Mouse (Mus musculus): ENCODE data around the gene Tmem8b.

Tmem8b gene

GRCm38 (mm10) chr4:43713652-43714219, 45.0 kb downstream of the Tmem8b start:
- DNase-seq (ENCODE audit: low read depth): no peak

- no peak for DNase-seq (ENCODE audit: low read depth)
Measured at GRCm38 (mm10) chr4:43720491-43721228, 51.9 kb downstream of the Tmem8b start.

GRCm38 (mm10) chr4:43722191-43722590, 53.4 kb downstream of the Tmem8b start:
- DNase-seq (ENCODE audit: low read depth): no peak

DNA sequence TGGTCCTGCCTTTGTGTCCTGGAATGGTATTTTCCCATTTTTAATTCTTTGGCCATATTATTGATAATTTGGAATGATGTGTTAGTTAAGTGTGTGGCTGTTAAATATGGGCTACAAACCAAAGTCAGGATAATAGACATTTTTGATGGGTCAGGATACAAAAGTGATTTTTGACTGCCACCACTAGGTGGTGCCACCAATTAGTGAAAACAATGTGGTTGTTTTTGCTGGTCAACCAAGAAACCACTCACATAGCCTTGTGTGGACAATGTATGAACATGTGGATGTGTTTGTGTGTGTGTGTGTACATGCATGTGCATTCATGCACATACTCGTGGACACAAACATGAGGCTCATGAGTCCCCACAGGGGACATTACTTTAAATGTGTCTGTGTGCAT, 56.0 kb downstream of the Tmem8b start:
- peak; percentile 58 for DNase-seq (ENCODE audit: low read depth)

- DNase-seq (ENCODE audit: low read depth): peak; percentile 18
Measured at GRCm38 (mm10) chr4:43726228-43726993, 57.6 kb downstream of the Tmem8b start.

DNA sequence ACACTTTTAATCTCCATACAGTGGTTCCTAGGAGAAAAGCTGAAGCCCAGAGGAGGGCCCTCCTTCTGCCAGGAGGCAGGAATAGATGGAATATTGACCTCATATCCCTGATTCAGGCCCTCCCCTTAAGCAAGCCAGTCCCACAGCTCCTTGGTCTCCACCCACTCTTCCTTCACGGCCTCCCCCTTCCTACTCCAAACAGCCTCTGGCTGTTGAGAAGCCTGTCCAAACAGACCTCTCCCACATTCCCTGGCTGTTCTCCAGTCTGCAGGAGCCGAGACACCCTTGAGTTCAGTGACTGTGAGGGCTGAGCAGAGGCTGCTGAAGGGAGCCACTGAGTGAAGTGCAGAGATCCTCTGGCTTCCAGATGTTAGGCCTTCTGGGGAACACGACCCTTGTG, 58.2 kb downstream of the Tmem8b start, which contains the start of gene Hrct1:
Gene Hrct1 (plus strand): TSS at position 194 of the 400 bp plus-strand sequence.
- DNase-seq (ENCODE audit: low read depth): no peak

GRCm38 (mm10) chr4:43727718-43728575, 59.2 kb downstream of the Tmem8b start:
- no peak for DNase-seq (ENCODE audit: low read depth)

DNA sequence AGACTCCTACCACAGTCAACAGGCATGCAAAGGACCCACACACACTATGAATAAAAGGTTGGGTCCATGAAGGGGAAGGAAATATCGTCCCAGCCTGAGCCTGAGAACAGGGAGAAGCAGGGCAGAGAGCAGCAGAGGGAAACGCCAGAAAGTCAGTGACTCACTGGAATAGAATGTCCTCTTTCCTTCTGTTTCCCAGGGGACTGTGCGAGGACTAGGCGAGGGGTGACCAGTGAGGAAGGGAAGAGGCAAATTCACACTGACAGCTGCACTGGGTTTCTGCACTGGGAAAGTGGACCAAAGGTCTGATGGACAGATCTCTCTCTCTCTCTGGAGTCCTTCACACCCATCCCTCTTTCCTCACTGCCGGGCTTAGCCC, 59.8 kb downstream of the Tmem8b start:
- no peak for DNase-seq (ENCODE audit: low read depth)

GRCm38 (mm10) chr4:43729126-43729525, 60.4 kb downstream of the Tmem8b start:
- no peak for DNase-seq (ENCODE audit: low read depth)

- no peak for DNase-seq (ENCODE audit: low read depth)
Measured at GRCm38 (mm10) chr4:43729794-43730550, 61.2 kb downstream of the Tmem8b start, which contains the start of gene Spaar. Gene Spaar, plus strand, starts transcription at chr4:43730034.

DNA sequence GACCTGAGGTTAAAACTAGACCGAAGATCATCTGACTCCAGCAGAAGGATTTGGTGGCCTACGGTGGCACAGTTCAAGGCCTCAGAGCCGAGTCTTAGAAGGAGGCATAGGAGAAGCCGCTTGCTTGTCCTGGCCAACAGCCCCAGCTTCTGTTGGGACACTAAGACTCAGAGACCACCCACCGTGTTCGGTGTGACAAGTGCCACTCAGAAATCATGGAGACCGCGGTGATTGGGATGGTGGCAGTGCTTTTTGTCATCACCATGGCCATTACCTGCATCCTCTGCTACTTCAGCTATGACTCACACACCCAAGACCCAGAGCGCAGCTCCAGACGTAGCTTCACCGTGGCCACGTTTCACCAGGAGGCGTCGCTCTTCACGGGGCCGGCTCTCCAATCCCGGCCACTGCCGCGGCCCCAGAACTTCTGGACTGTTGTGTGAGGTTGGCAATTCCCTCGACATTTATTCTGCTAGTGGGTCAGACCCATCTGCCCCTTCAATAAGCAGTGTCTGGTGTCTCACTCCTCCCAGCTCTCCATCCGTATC, 62.1 kb downstream of the Tmem8b start:
- DNase-seq (ENCODE audit: low read depth): no peak

DNA sequence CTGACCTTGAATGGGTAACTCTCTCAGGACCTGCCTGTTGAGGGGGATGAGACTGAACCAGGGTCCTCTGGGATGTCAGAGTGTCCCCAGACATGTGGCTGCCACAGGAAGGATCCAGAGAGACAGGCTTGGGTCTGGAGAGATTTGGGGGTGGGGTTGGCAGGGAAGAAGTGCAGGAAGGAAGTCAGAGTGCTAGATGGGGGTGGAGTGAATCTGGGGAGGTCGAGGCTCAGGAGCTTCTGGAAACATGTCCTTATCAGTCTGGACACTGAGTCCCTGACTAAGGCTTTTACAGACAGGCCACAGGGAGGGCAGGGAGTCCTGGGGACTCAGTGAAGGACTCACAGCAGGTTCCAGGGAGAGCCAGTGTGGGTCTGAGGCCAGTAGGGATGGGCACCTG, 63.4 kb downstream of the Tmem8b start:
- DNase-seq (ENCODE audit: low read depth): no peak

GRCm38 (mm10) chr4:43733186-43733585, 64.4 kb downstream of the Tmem8b start:
- no peak for DNase-seq (ENCODE audit: low read depth)

GRCm38 (mm10) chr4:43737144-43737543, 68.4 kb downstream of the Tmem8b start:
- no peak for DNase-seq (ENCODE audit: low read depth)

- DNase-seq (ENCODE audit: low read depth): no peak
Measured at GRCm38 (mm10) chr4:43738989-43739674, 70.4 kb downstream of the Tmem8b start.

DNA sequence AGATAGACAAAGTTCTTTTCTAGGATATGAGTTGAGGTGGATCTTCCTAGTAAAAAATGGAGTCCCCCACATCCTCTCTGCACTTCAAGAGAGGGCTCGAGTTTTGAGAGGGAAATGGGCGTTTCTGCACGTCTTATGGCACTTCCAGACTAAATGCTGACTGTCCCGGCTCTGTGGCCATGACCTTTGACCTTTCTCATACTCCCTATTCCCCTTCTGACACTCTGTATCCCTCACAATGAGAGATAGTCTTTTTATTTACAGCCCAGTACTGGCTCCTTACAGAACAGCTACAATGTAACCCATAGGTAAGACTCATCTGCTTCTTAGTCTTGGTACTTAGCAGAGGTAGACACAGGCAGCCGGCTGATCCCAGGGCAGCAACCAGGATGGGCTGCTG, 72.8 kb downstream of the Tmem8b start:
- no peak for DNase-seq (ENCODE audit: low read depth)

Data from 416B (cell line).